Mouse (Mus musculus): Measurements from ENCODE around the gene E2f2. TPM values are rescaled to one million over a fixed set of nuclear protein-coding genes. Genes with fewer than 3 reads are reported as not detected.

E2f2 gene
- polyA plus RNA-seq, 1 experiment from 2014 or later, result 8.1 TPM

DNA sequence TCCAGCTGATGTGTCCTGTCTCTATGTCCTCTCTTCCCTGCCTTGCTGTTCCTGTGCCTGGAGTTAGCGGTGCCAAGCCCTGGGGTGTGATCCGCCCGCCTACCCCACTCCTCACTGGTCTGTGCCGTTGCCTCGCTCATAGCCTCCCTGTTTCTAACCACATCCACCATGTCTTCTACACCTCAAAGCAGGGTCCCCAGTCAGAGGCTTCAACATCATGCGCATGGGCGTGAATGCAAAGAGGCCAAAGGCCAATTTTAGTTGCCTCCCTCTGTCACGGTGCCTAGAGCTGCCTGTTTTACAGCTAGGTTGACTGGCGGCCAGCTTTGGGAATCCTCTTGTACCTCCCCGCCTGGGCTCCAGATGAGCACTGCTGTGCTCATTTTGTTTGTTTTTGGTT, 24.0 kb downstream of the E2f2 start:
- no peak overlapping the region for H3K27ac ChIP-seq
- ATAC-seq, result peak; percentile 19; the same call in 1 of the 2 replicates
- H3K36me3 ChIP-seq, result peaks cover 4% of the 10 kb centered on the region; the same call in 1 of the 2 replicates
- H3K27me3 ChIP-seq (replicated peaks), result no peaks in the 10 kb centered on the region
- H3K9me3 ChIP-seq, result no peaks in the 10 kb centered on the region
- WGBS, result 75% methylated on average over 10 of the region's 10 CpGs
- peaks cover 8% of the 10 kb centered on the region; the same call in 1 of the 2 replicates for H3K4me1 ChIP-seq (replicated peaks)
- no peak overlapping the region for H3K4me2 ChIP-seq (replicated peaks)
- no peak overlapping the region for H3K9ac ChIP-seq
- H3K4me3 ChIP-seq (replicated peaks), result no peak overlapping the region

- Histone ChIP-seq H3K9ac (no peak overlapping the region), H3K4me1 (replicated peaks) (peaks cover 6% of the 10 kb centered on the region; the same call in 1 of the 2 replicates), H3K27ac (no peak overlapping the region), H3K36me3 (no peaks in the 10 kb centered on the region), H3K4me2 (replicated peaks) (no peak overlapping the region), H3K4me3 (replicated peaks) (no peak overlapping the region), H3K9me3 (no peaks in the 10 kb centered on the region), H3K27me3 (replicated peaks) (no peaks in the 10 kb centered on the region)
- 66% methylated on average over 7 of the region's 7 CpGs for WGBS
- ATAC-seq, result no peak
Measured at GRCm38 (mm10) chr4:136198846-136199245, 26.7 kb downstream of the E2f2 start.

GRCm38 (mm10) chr4:136199562-136200292, 27.5 kb downstream of the E2f2 start:
- no peak overlapping the region for H3K4me2 ChIP-seq (replicated peaks)
- H3K27me3 ChIP-seq (replicated peaks), result no peaks in the 10 kb centered on the region
- ATAC-seq, result 0 out of 2 replicates have a peak, but pooled peaks have one; percentile 4
- no peak overlapping the region for H3K4me3 ChIP-seq (replicated peaks)
- no peaks in the 10 kb centered on the region for H3K9me3 ChIP-seq
- 29% methylated on average over 9 of the region's 9 CpGs for WGBS
- no peak overlapping the region for H3K27ac ChIP-seq
- peaks cover 6% of the 10 kb centered on the region; the same call in 1 of the 2 replicates for H3K4me1 ChIP-seq (replicated peaks)
- H3K9ac ChIP-seq, result no peak overlapping the region
- no peaks in the 10 kb centered on the region for H3K36me3 ChIP-seq

GRCm38 (mm10) chr4:136202509-136202908, 30.3 kb downstream of the E2f2 start:
- peaks cover 11% of the 10 kb centered on the region for H3K4me1 ChIP-seq (replicated peaks)
- H3K9ac ChIP-seq, result no peak overlapping the region
- no peak overlapping the region for H3K27ac ChIP-seq
- no peaks in the 10 kb centered on the region for H3K9me3 ChIP-seq
- no peak overlapping the region for H3K4me3 ChIP-seq (replicated peaks)
- no peak overlapping the region for H3K4me2 ChIP-seq (replicated peaks)
- H3K36me3 ChIP-seq, result no peaks in the 10 kb centered on the region
- no peak for ATAC-seq
- 8% methylated on average over 9 of the region's 9 CpGs for WGBS
- H3K27me3 ChIP-seq (replicated peaks), result no peaks in the 10 kb centered on the region

GRCm38 (mm10) chr4:136204775-136205174, 32.6 kb downstream of the E2f2 start:
- no peaks in the 10 kb centered on the region for H3K36me3 ChIP-seq
- no peak overlapping the region for H3K27ac ChIP-seq
- H3K4me1 ChIP-seq (replicated peaks), result peaks cover 17% of the 10 kb centered on the region
- no peak for ATAC-seq
- H3K9me3 ChIP-seq, result no peaks in the 10 kb centered on the region
- H3K27me3 ChIP-seq (replicated peaks), result no peaks in the 10 kb centered on the region
- WGBS, result 79% methylated on average over 2 of the region's 2 CpGs
- H3K9ac ChIP-seq, result no peak overlapping the region
- H3K4me3 ChIP-seq (replicated peaks), result no peak overlapping the region
- no peak overlapping the region for H3K4me2 ChIP-seq (replicated peaks)

GRCm38 (mm10) chr4:136206033-136206893, 34.1 kb downstream of the E2f2 start, which contains the start of gene Asap3:
TSS of gene Asap3 (plus strand) at chr4:136206365.
- Histone ChIP-seq H3K27ac (peak within 1 kb of the TSS; percentile 79), H3K4me1 (replicated peaks) (peaks cover 17% of the 10 kb centered on the region), H3K4me2 (replicated peaks) (peak within 1 kb of the TSS; percentile 99), H3K4me3 (replicated peaks) (peak within 1 kb of the TSS; percentile 63), H3K9me3 (no peaks in the 10 kb centered on the region), H3K27me3 (replicated peaks) (no peaks in the 10 kb centered on the region), H3K36me3 (no peaks in the 10 kb centered on the region), H3K9ac (peak within 1 kb of the TSS; percentile 66)
- peak; percentile 95 for ATAC-seq
- under 1% methylated on average over 54 of the region's 54 CpGs for WGBS

DNA sequence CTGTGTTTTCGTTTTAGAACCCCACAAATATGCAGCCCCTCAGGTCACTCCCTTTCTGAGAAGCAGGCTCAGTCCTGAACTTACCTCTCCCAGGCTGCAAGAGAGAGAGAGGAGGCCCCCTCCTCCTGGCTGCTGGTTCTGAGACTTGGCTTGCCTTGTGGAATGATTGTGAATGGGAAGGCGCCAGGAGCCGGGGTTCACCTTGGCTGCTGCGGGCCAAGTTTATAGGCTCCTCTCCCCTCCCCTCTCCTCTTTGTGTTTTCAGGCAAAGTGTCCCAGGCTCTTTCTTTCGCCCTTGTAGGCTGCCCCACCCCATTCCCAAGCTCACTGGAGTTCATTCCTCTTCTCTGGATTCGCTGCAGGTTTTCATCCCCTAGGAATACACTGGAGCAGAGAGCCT, 34.7 kb downstream of the E2f2 start:
- H3K4me1 ChIP-seq (replicated peaks), result peaks cover 17% of the 10 kb centered on the region
- H3K4me2 ChIP-seq (replicated peaks), result peak overlapping the region; percentile 99
- H3K36me3 ChIP-seq, result no peaks in the 10 kb centered on the region
- peak; percentile 9; the same call in 1 of the 2 replicates for ATAC-seq
- peak overlapping the region; percentile 63 for H3K4me3 ChIP-seq (replicated peaks)
- H3K9me3 ChIP-seq, result no peaks in the 10 kb centered on the region
- peak overlapping the region; percentile 66 for H3K9ac ChIP-seq
- no peaks in the 10 kb centered on the region for H3K27me3 ChIP-seq (replicated peaks)
- peak overlapping the region; percentile 27; the same call in 1 of the 2 replicates for H3K27ac ChIP-seq
- WGBS, result 4% methylated on average over 6 of the region's 6 CpGs

GRCm38 (mm10) chr4:136210931-136211330, 38.7 kb downstream of the E2f2 start:
- WGBS, result 78% methylated on average over 9 of the region's 9 CpGs
- Histone ChIP-seq H3K4me1 (replicated peaks) (peaks cover 24% of the 10 kb centered on the region), H3K9me3 (no peaks in the 10 kb centered on the region), H3K27me3 (replicated peaks) (no peaks in the 10 kb centered on the region), H3K36me3 (no peaks in the 10 kb centered on the region), H3K4me2 (replicated peaks) (no peak overlapping the region), H3K9ac (no peak overlapping the region), H3K4me3 (replicated peaks) (no peak overlapping the region), H3K27ac (no peak overlapping the region)
- ATAC-seq, result no peak

DNA sequence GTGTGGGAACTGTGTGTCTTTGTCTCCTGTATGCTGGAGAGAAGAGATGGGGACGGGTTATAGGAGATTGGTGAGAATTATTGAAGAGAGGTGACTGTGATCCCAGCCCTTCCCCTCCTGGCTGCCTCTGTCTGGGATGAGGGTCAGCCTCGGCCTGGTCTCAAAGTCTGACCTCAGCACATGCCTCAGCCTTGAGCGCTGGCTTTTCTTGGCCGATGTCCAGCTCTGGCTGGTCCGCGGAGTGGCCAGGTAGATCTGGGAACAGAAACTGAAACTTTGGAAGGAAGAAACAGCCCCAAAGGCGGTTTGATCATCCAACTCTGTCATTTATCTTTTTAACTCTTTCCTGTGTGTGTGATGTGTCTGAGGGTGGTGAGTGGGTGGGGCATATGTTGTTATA, 41.4 kb downstream of the E2f2 start:
- 52% methylated on average over 7 of the region's 7 CpGs for WGBS
- Histone ChIP-seq H3K4me3 (replicated peaks) (no peak overlapping the region), H3K27me3 (replicated peaks) (no peaks in the 10 kb centered on the region), H3K9ac (no peak overlapping the region), H3K4me1 (replicated peaks) (peaks cover 25% of the 10 kb centered on the region), H3K36me3 (no peaks in the 10 kb centered on the region), H3K4me2 (replicated peaks) (no peak overlapping the region), H3K9me3 (no peaks in the 10 kb centered on the region), H3K27ac (no peak overlapping the region)
- ATAC-seq, result peak; percentile 24; the same call in 1 of the 2 replicates

DNA sequence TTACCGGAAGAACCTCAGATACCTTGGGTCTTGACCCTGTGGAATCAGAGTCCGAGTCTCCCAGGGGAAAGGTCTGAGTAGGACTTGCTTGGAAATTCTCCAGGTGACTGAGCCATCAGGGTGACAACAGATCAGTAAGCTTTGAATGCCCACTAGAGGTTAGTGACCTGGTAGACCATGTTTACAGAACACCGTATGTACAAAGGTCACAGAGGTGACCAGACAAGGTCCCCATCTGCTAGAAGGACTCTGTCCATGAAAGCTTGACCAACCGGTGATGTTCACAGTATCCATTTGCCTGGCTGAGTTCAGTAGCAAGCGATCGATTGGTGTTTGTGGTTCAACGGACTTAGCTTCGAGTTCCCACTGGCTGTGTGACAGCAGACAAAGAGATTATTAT, 42.6 kb downstream of the E2f2 start:
- no peaks in the 10 kb centered on the region for H3K9me3 ChIP-seq
- no peak overlapping the region for H3K4me3 ChIP-seq (replicated peaks)
- no peak for ATAC-seq
- H3K4me2 ChIP-seq (replicated peaks), result no peak overlapping the region
- peaks cover 32% of the 10 kb centered on the region for H3K4me1 ChIP-seq (replicated peaks)
- H3K9ac ChIP-seq, result no peak overlapping the region
- no peak overlapping the region for H3K27ac ChIP-seq
- WGBS, result 78% methylated on average over 8 of the region's 8 CpGs
- H3K36me3 ChIP-seq, result no peaks in the 10 kb centered on the region
- no peaks in the 10 kb centered on the region for H3K27me3 ChIP-seq (replicated peaks)

GRCm38 (mm10) chr4:136215576-136215975, 43.4 kb downstream of the E2f2 start:
- no peaks in the 10 kb centered on the region for H3K36me3 ChIP-seq
- WGBS, result 80% methylated on average over 8 of the region's 8 CpGs
- no peak overlapping the region for H3K9ac ChIP-seq
- no peak overlapping the region for H3K27ac ChIP-seq
- H3K9me3 ChIP-seq, result no peaks in the 10 kb centered on the region
- H3K4me1 ChIP-seq (replicated peaks), result peaks cover 39% of the 10 kb centered on the region
- H3K27me3 ChIP-seq (replicated peaks), result no peaks in the 10 kb centered on the region
- H3K4me3 ChIP-seq (replicated peaks), result no peak overlapping the region
- no peak overlapping the region for H3K4me2 ChIP-seq (replicated peaks)
- no peak for ATAC-seq

- Histone ChIP-seq H3K4me2 (replicated peaks) (no peak overlapping the region), H3K27ac (no peak overlapping the region), H3K9ac (no peak overlapping the region), H3K36me3 (no peaks in the 10 kb centered on the region), H3K27me3 (replicated peaks) (no peaks in the 10 kb centered on the region), H3K4me1 (replicated peaks) (peaks cover 40% of the 10 kb centered on the region), H3K9me3 (no peaks in the 10 kb centered on the region), H3K4me3 (replicated peaks) (no peak overlapping the region)
- 43% methylated on average over 10 of the region's 10 CpGs for WGBS
- ATAC-seq, result no peak
Measured at GRCm38 (mm10) chr4:136217063-136217462, 44.9 kb downstream of the E2f2 start.

Data from intestine, embryonic 15.5 days (tissue).